Mouse (Mus musculus) small intestine, adult 2 months (tissue): ENCODE measurements at regions not wholly inside any gene's neighbourhood (a gene's known extent, or its start where the extent isn't known, plus 50 kb on each side); places are given as distances from the start of the nearest gene placed in this dataset.

Experiments used
- H3K27ac ChIP-seq: fragments of 200-500 bp; 2 replicates; pipeline ENCODE4 v1.5.1; 2012; ENCODE audit warnings: low read depth, low read length, control low read depth, inconsistent platforms; ENCODE audit not compliant: insufficient read depth
- H3K27me3 ChIP-seq: fragments of 200-500 bp; 2 replicates; pipeline ENCODE4 v1.6.1; 2012; ENCODE audit warnings: mild to moderate bottlenecking, moderate library complexity, low read length, inconsistent platforms; ENCODE audit not compliant: control insufficient read depth, insufficient read depth
- H3K36me3 ChIP-seq: fragments of 200-500 bp; 2 replicates; pipeline ENCODE4 v1.6.1; 2012; ENCODE audit warnings: mild to moderate bottlenecking, low read length, control low read depth, inconsistent platforms; ENCODE audit not compliant: control insufficient read depth, insufficient read depth
- H3K4me1 ChIP-seq: fragments of 200-500 bp; 2 replicates; pipeline ENCODE4 v1.6.1; 2012; ENCODE audit warnings: low read length, inconsistent platforms, mixed read lengths; ENCODE audit not compliant: control insufficient read depth, insufficient read depth, insufficient read length
- H3K4me3 ChIP-seq: fragments of 200-500 bp; 2 replicates; pipeline ENCODE4 v1.5.1; 2012; ENCODE audit warnings: low read depth, mild to moderate bottlenecking, control low read depth, inconsistent platforms, low read length, moderate library complexity
- CTCF ChIP-seq: fragments of 200-500 bp; IDR thresholded peaks from 2 replicates; pipeline ENCODE4 v1.5.1; 2012; ENCODE audit warnings: low read depth, mild to moderate bottlenecking, control low read depth, inconsistent platforms, low read length, moderate library complexity, mixed read lengths; ENCODE audit not compliant: insufficient replicate concordance, insufficient read length; ENCODE audit errors: extremely low read depth
- POLR2A ChIP-seq: fragments of 200-500 bp; IDR thresholded peaks from 2 replicates; pipeline ENCODE4 v1.6.1; 2012; ENCODE audit warnings: low read depth, mild to moderate bottlenecking, control low read depth, inconsistent platforms, low read length, moderate library complexity
- WGBS: fragments of 180-500 bp; shearing (Covaris S2); methylation state at CpG from one replicate; pipeline ENCODE4 v1.1.7; 2018; 5-methylcytosine and 5-hydroxymethylcytosine counted together

GRCm38 (mm10) chr14:86443921-86444835 is 696.9 kb downstream of the Diaph3 start:
- H3K4me1 ChIP-seq: no peaks in the 10 kb centered on the region
- 69% methylated on average over 5 of the region's 5 CpGs for WGBS
- H3K27ac ChIP-seq: no peak overlapping the region
- TF ChIP-seq POLR2A (no peak), CTCF (no peak)
- H3K27me3 ChIP-seq: no peaks in the 10 kb centered on the region
- H3K4me3 ChIP-seq: no peak overlapping the region
- no peaks in the 10 kb centered on the region for H3K36me3 ChIP-seq

- Histone ChIP-seq H3K4me1 (no peaks in the 10 kb centered on the region), H3K36me3 (no peaks in the 10 kb centered on the region), H3K27me3 (no peaks in the 10 kb centered on the region), H3K4me3 (no peak overlapping the region), H3K27ac (no peak overlapping the region)
- WGBS: 78% methylated on average over 9 of the region's 9 CpGs
- TF ChIP-seq CTCF (no peak), POLR2A (no peak)
Observed at GRCm38 (mm10) chr14:86441895-86442679, 698.9 kb downstream of the Diaph3 start.

- Histone ChIP-seq H3K4me1 (no peaks in the 10 kb centered on the region), H3K27me3 (no peaks in the 10 kb centered on the region), H3K36me3 (no peaks in the 10 kb centered on the region), H3K27ac (no peak overlapping the region), H3K4me3 (no peak overlapping the region)
- 76% methylated on average over 3 of the region's 3 CpGs for WGBS
- no peak for TF ChIP-seq POLR2A
- no peak for TF ChIP-seq CTCF
Observed at GRCm38 (mm10) chr14:86437383-86437782, 703.7 kb downstream of the Diaph3 start.

- Histone ChIP-seq H3K4me3 (no peak overlapping the region), H3K4me1 (no peaks in the 10 kb centered on the region), H3K27me3 (no peaks in the 10 kb centered on the region), H3K27ac (no peak overlapping the region), H3K36me3 (no peaks in the 10 kb centered on the region)
- 87% methylated on average over 2 of the region's 2 CpGs for WGBS
- TF ChIP-seq CTCF (no peak), POLR2A (no peak)
Observed at GRCm38 (mm10) chr14:86435345-86435744, 705.7 kb downstream of the Diaph3 start.

GRCm38 (mm10) chr14:86431215-86431816 is 709.7 kb downstream of the Diaph3 start:
- 66% methylated on average over 6 of the region's 6 CpGs for WGBS
- H3K4me1 ChIP-seq: no peaks in the 10 kb centered on the region
- no peaks in the 10 kb centered on the region for H3K36me3 ChIP-seq
- H3K4me3 ChIP-seq: no peak overlapping the region
- no peak overlapping the region for H3K27ac ChIP-seq
- H3K27me3 ChIP-seq: no peaks in the 10 kb centered on the region
- no peak for TF ChIP-seq CTCF
- TF ChIP-seq POLR2A: no peak

GRCm38 (mm10) chr14:86421881-86422280 is 719.2 kb downstream of the Diaph3 start:
- TF ChIP-seq CTCF (no peak), POLR2A (no peak)
- H3K27me3 ChIP-seq: no peaks in the 10 kb centered on the region
- no peak overlapping the region for H3K27ac ChIP-seq
- H3K4me1 ChIP-seq: no peaks in the 10 kb centered on the region
- 29% methylated on average over 5 of the region's 5 CpGs for WGBS
- H3K36me3 ChIP-seq: no peaks in the 10 kb centered on the region
- H3K4me3 ChIP-seq: no peak overlapping the region
